Mouse (Mus musculus): ENCODE results near the gene Gm49403. TPM values are rescaled to one million over a fixed set of nuclear protein-coding genes. Genes with fewer than 3 reads are reported as not detected.

Gene Gm49403
- total and polyA plus RNA-seq, 2 experiments from 2014 or later: not detected

- no peak for TF ChIP-seq CTCF (IDR thresholded peaks at IDR 0.05; ENCODE audit: low read depth)
- H3K27me3 ChIP-seq (ENCODE audit: insufficient read depth, low read length): no peaks in the 10 kb centered on the region
- peaks cover 3% of the 10 kb centered on the region; the same call in 1 of the 2 replicates for H3K36me3 ChIP-seq (ENCODE audit: insufficient read depth, low read length)
- ATAC-seq (peak; percentile 28), DNase-seq (ENCODE audit: low spot score) (peak; percentile 76)
- peak overlapping the region; percentile 73 for H3K9ac ChIP-seq (replicated peaks; ENCODE audit: low read length)
- peaks cover 8% of the 10 kb centered on the region for H3K4me1 ChIP-seq (ENCODE audit: insufficient read depth, low read length)
- no peaks in the 10 kb centered on the region for H3K9me3 ChIP-seq (ENCODE audit: low read length)
- WGBS: 12% methylated on average over 29 of the region's 29 CpGs
- H3K27ac ChIP-seq: peak overlapping the region; percentile 97
- peak overlapping the region; percentile 51 for H3K4me3 ChIP-seq (ENCODE audit: low read length)
- peak overlapping the region; percentile 91 for H3K4me2 ChIP-seq (ENCODE audit: low read depth, low read length)
Measured at GRCm38 (mm10) chr19:8839908-8840791, 43.6 kb upstream of the Gm49403 start.

DNA sequence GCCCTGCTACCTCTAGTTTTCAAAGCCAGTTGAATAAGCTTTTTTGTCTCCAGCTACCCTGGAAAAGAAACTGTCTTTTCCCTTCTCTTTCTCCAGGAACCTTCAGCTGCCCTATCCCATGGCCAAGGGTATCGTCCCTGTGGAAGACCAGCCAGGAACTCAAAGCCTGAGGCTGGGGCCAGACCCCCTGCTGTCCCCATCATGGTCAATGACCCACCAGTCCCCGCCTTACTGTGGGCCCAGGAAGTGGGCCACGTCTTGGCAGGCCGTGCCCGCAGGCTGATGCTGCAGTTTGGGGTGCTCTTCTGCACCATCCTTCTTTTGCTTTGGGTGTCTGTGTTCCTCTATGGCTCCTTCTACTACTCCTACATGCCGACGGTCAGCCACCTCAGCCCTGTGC, 42.7 kb upstream of the Gm49403 start:
- Histone ChIP-seq H3K9me3 (ENCODE audit: low read length) (no peaks in the 10 kb centered on the region), H3K27me3 (ENCODE audit: insufficient read depth, low read length) (no peaks in the 10 kb centered on the region), H3K36me3 (ENCODE audit: insufficient read depth, low read length) (peaks cover 8% of the 10 kb centered on the region; the same call in 1 of the 2 replicates), H3K4me3 (ENCODE audit: low read length) (peak overlapping the region; percentile 51), H3K4me1 (ENCODE audit: insufficient read depth, low read length) (peaks cover 8% of the 10 kb centered on the region), H3K27ac (peak overlapping the region; percentile 97; the same call in 1 of the 2 replicates), H3K4me2 (ENCODE audit: low read depth, low read length) (peak overlapping the region; percentile 91), H3K9ac (replicated peaks; ENCODE audit: low read length) (peak overlapping the region; percentile 73)
- WGBS: 86% methylated on average over 7 of the region's 7 CpGs
- ATAC-seq (no peak), DNase-seq (ENCODE audit: low spot score) (no peak)
- no peak for TF ChIP-seq CTCF (IDR thresholded peaks at IDR 0.05; ENCODE audit: low read depth)

GRCm38 (mm10) chr19:8842961-8843360, 40.8 kb upstream of the Gm49403 start:
- no peaks in the 10 kb centered on the region for H3K9me3 ChIP-seq (ENCODE audit: low read length)
- H3K27ac ChIP-seq: no peak overlapping the region
- no peak for DNase-seq (ENCODE audit: low spot score)
- TF ChIP-seq CTCF (IDR thresholded peaks at IDR 0.05; ENCODE audit: low read depth): no peak
- no peak overlapping the region for H3K4me2 ChIP-seq (ENCODE audit: low read depth, low read length)
- peaks cover 8% of the 10 kb centered on the region for H3K4me1 ChIP-seq (ENCODE audit: insufficient read depth, low read length)
- H3K36me3 ChIP-seq (ENCODE audit: insufficient read depth, low read length): peaks cover 26% of the 10 kb centered on the region
- H3K27me3 ChIP-seq (ENCODE audit: insufficient read depth, low read length): no peaks in the 10 kb centered on the region
- 87% methylated on average over 6 of the region's 6 CpGs for WGBS
- no peak for ATAC-seq
- no peak overlapping the region for H3K9ac ChIP-seq (replicated peaks; ENCODE audit: low read length)
- H3K4me3 ChIP-seq (ENCODE audit: low read length): no peak overlapping the region

DNA sequence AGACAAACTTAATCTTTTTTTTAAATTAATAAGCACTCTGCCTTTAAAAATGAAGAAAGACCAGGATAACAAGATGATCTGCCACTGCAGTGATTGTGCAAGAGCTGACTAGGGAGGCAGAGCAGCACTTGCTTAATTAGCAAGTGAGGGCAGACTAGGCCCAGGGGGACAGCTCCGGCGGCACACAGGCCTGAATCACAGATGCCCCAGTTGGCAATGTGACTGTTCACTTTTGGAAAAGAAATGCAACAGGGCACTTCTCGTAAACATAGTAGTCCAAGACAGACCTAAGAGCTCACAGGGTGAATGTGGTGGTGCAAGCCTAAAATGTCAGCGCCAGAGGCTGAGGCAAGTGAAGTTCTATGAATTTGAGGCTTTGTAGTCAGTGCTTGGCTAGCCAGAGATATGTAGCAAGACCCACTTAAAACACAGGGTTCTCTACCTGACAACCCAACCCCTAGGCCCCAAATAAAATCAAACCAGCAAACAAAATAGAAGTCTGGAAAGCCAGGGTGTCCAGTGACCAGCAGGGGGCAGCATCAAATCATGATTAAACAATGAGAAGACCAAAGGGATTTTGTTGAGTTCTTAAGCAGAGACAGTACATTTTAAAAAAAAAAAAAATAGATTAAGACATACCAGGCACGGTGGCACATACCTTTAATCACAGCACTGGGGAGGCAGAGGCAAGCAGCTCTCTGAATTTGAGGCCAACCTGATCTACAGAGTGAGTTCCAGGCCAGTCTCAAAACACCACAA, 39.2 kb upstream of the Gm49403 start:
- H3K9me3 ChIP-seq (ENCODE audit: low read length): no peaks in the 10 kb centered on the region
- H3K36me3 ChIP-seq (ENCODE audit: insufficient read depth, low read length): peaks cover 35% of the 10 kb centered on the region
- no peak overlapping the region for H3K27ac ChIP-seq
- H3K27me3 ChIP-seq (ENCODE audit: insufficient read depth, low read length): no peaks in the 10 kb centered on the region
- H3K9ac ChIP-seq (replicated peaks; ENCODE audit: low read length): no peak overlapping the region
- no peak overlapping the region for H3K4me3 ChIP-seq (ENCODE audit: low read length)
- ATAC-seq (no peak), DNase-seq (ENCODE audit: low spot score) (peak; percentile 87)
- WGBS: 55% methylated on average over 5 of the region's 5 CpGs
- peak; percentile 75 for TF ChIP-seq CTCF (IDR thresholded peaks at IDR 0.05; ENCODE audit: low read depth)
- H3K4me2 ChIP-seq (ENCODE audit: low read depth, low read length): no peak overlapping the region
- peaks cover 8% of the 10 kb centered on the region for H3K4me1 ChIP-seq (ENCODE audit: insufficient read depth, low read length)

GRCm38 (mm10) chr19:8848356-8848755, 35.4 kb upstream of the Gm49403 start:
- 82% methylated on average over 5 of the region's 5 CpGs for WGBS
- no peak for ATAC-seq
- no peak overlapping the region for H3K4me2 ChIP-seq (ENCODE audit: low read depth, low read length)

GRCm38 (mm10) chr19:8850402-8850901, 33.3 kb upstream of the Gm49403 start, which contains the start of gene Lrrn4cl:
Lrrn4cl (plus strand) TSS chr19:8850768.
- Histone ChIP-seq H3K27ac (no peak within 1 kb of the TSS), H3K27me3 (ENCODE audit: insufficient read depth, low read length) (no peaks in the 10 kb centered on the region), H3K4me1 (ENCODE audit: insufficient read depth, low read length) (no peaks in the 10 kb centered on the region), H3K36me3 (ENCODE audit: insufficient read depth, low read length) (peaks cover 32% of the 10 kb centered on the region), H3K9me3 (ENCODE audit: low read length) (no peaks in the 10 kb centered on the region), H3K4me2 (ENCODE audit: low read depth, low read length) (no peak within 1 kb of the TSS), H3K4me3 (ENCODE audit: low read length) (no peak within 1 kb of the TSS), H3K9ac (replicated peaks; ENCODE audit: low read length) (no peak within 1 kb of the TSS; the same call in 1 of the 2 replicates)
- WGBS: 20% methylated on average over 7 of the region's 7 CpGs
- DNase-seq (ENCODE audit: low spot score) (peak; percentile 56), ATAC-seq (peak; percentile 80)
- peak; percentile 14; the same call in 1 of the 2 replicates for TF ChIP-seq CTCF (IDR thresholded peaks at IDR 0.05; ENCODE audit: low read depth)

More at GRCm38 (mm10) chr19:8848356-8848755, 35.4 kb upstream of the Gm49403 start:
- H3K36me3 ChIP-seq (ENCODE audit: insufficient read depth, low read length): peaks cover 35% of the 10 kb centered on the region
- no peaks in the 10 kb centered on the region for H3K27me3 ChIP-seq (ENCODE audit: insufficient read depth, low read length)
- H3K4me3 ChIP-seq (ENCODE audit: low read length): no peak overlapping the region
- H3K4me1 ChIP-seq (ENCODE audit: insufficient read depth, low read length): no peaks in the 10 kb centered on the region
- DNase-seq (ENCODE audit: low spot score): no peak
- H3K9me3 ChIP-seq (ENCODE audit: low read length): no peaks in the 10 kb centered on the region
- H3K9ac ChIP-seq (replicated peaks; ENCODE audit: low read length): no peak overlapping the region
- no peak overlapping the region for H3K27ac ChIP-seq
- TF ChIP-seq CTCF (IDR thresholded peaks at IDR 0.05; ENCODE audit: low read depth): no peak

All from hindbrain, postnatal 0 days (tissue).